Mouse (Mus musculus): ENCODE results near the gene Ino80b. TPM values are rescaled to one million over a fixed set of nuclear protein-coding genes. Genes with fewer than 3 reads are reported as not detected.

Ino80b gene
- polyA plus RNA-seq, 1 experiment from 2014 or later, result 18.7 TPM

DNA sequence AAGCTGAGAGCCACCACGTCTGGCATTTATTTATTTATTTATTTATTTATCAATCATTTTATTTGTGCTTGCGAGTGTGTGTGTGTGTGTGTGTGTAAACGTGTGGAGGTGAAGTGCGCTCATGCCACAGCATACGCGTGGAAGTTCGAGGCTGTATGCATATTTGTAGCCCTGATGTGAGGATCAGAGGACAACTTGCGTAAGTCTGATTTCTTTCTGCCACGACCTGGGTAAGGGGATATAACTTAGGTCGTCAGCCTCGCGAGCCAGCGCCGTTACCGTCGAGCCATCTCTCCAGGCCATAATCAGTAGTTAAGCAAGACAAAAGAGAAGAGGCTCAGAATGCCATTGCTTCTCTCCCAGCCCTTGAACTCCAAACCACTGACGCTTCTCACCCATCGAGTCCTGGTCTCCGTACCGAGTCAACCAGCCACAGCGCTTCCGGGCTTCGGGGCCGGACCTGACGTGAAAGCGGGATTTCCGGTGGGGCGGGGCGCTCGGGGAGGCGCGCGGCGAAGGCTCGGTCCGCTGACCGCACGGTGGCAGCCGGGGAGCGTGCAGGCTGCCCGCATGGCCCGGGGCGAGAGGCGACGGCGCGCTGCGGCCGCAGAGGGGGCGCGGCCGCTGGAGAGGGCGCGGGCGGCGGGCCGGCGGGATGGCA lies 10.1 kb downstream of the Ino80b start, which contains the start of gene Mogs:
Gene Mogs (plus strand): TSS at position 486 of the 661 bp plus-strand sequence.
- H3K36me3 ChIP-seq, result peaks cover 29% of the 10 kb centered on the region
- peak within 1 kb of the TSS; percentile 57 for H3K27ac ChIP-seq
- peak within 1 kb of the TSS; percentile 90 for H3K9ac ChIP-seq
- WGBS, result 2% methylated on average over 58 of the region's 58 CpGs
- no peaks in the 10 kb centered on the region for H3K9me3 ChIP-seq
- peak within 1 kb of the TSS; percentile 84 for H3K4me3 ChIP-seq
- H3K4me1 ChIP-seq, result peaks cover 45% of the 10 kb centered on the region
- peak within 1 kb of the TSS; percentile 98 for H3K4me2 ChIP-seq (replicated peaks)
- no peaks in the 10 kb centered on the region for H3K27me3 ChIP-seq (replicated peaks)
- peak; percentile 77 for ATAC-seq (ENCODE audit: low FRiP score, low read depth)

DNA sequence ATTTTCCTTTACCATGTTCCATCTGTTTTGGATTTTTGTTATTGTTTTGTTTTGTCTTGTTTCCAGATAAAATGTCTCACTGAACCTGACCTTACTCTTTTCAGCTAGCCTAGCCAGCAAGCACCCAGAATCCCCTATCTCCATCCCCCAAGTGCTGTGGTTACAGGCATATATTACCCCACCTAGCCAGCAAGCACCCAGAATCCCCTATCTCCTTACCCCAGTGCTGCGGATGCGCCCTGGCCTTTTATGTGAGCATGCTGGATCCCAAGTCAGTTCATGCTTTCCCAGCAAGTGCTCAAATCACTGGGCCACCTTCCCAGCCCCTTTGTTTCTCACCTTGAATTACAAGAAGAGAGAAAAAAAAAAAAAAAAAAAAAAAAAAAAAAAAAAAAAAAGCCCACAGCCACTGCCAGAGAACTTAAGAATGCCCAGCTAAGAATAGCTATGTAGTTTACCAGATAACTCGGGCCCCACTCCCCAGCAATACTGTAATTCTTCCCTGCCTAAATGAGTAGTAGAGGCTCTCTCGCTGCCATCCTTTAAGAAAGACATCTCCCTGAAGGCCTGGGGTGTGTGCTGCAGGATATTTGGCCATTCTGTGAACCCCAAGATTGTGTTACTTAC lies 13.6 kb downstream of the Ino80b start:
- WGBS, result 92% methylated on average over 4 of the region's 4 CpGs
- no peak overlapping the region for H3K27ac ChIP-seq
- no peak overlapping the region for H3K9ac ChIP-seq
- H3K4me3 ChIP-seq, result no peak overlapping the region
- H3K4me2 ChIP-seq (replicated peaks), result no peak overlapping the region
- peaks cover 4% of the 10 kb centered on the region; the same call in 1 of the 2 replicates for H3K36me3 ChIP-seq
- no peak for ATAC-seq (ENCODE audit: low FRiP score, low read depth)
- H3K4me1 ChIP-seq, result peaks cover 37% of the 10 kb centered on the region
- H3K9me3 ChIP-seq, result no peaks in the 10 kb centered on the region
- no peaks in the 10 kb centered on the region for H3K27me3 ChIP-seq (replicated peaks)

GRCm38 (mm10) chr6:83108762-83109668 lies 16.2 kb downstream of the Ino80b start, which contains the start of gene Mrpl53:
Gene Mrpl53 (plus strand): TSS chr6:83109040.
- Histone ChIP-seq H3K27ac (peak within 1 kb of the TSS; percentile 42; the same call in 1 of the 2 replicates), H3K9me3 (no peaks in the 10 kb centered on the region), H3K9ac (peak within 1 kb of the TSS; percentile 90), H3K4me3 (peak within 1 kb of the TSS; percentile 85), H3K27me3 (replicated peaks) (no peaks in the 10 kb centered on the region), H3K4me1 (peaks cover 22% of the 10 kb centered on the region), H3K4me2 (replicated peaks) (peak within 1 kb of the TSS; percentile 87), H3K36me3 (peaks cover 7% of the 10 kb centered on the region; the same call in 1 of the 2 replicates)
- under 1% methylated on average over 76 of the region's 76 CpGs for WGBS
- peak; percentile 93 for ATAC-seq (ENCODE audit: low FRiP score, low read depth)

- 0 out of 2 replicates have a peak, but pooled peaks have one; percentile 18 for ATAC-seq (ENCODE audit: low FRiP score, low read depth)
- WGBS, result 36% methylated on average over 13 of the region's 13 CpGs
- Histone ChIP-seq H3K4me3 (peak overlapping the region; percentile 85; the same call in 1 of the 2 replicates), H3K27ac (no peak overlapping the region), H3K4me2 (replicated peaks) (peak overlapping the region; percentile 87), H3K9ac (peak overlapping the region; percentile 90; the same call in 1 of the 2 replicates), H3K9me3 (no peaks in the 10 kb centered on the region), H3K27me3 (replicated peaks) (peaks cover 3% of the 10 kb centered on the region; the same call in 1 of the 2 replicates), H3K36me3 (peaks cover 7% of the 10 kb centered on the region; the same call in 1 of the 2 replicates), H3K4me1 (peaks cover 30% of the 10 kb centered on the region)
Observed at GRCm38 (mm10) chr6:83107566-83108400, 17.4 kb downstream of the Ino80b start.

DNA sequence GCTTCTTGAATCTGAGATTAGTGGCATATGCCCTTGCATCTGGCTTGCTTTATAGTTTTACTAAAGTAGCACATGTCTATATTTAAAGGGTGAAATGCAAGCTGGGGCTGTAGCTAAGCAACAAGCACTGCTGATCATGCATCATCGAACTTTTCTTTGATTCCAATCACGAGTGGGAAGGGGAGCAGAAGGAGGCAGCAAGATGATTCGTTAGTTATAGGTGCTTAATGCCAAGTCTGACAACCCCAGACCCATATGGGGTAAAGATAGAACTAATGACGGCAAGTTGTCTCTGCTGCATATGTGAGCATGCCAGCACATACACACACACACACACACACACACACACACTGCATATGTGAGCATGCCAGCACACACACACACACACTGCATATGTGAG lies 21.1 kb downstream of the Ino80b start:
- Histone ChIP-seq H3K9me3 (no peaks in the 10 kb centered on the region), H3K4me3 (no peak overlapping the region), H3K36me3 (peaks cover 7% of the 10 kb centered on the region; the same call in 1 of the 2 replicates), H3K4me2 (replicated peaks) (no peak overlapping the region), H3K4me1 (peaks cover 29% of the 10 kb centered on the region), H3K27ac (no peak overlapping the region), H3K9ac (no peak overlapping the region), H3K27me3 (replicated peaks) (peaks cover 3% of the 10 kb centered on the region; the same call in 1 of the 2 replicates)
- 83% methylated on average over 4 of the region's 4 CpGs for WGBS
- no peak for ATAC-seq (ENCODE audit: low FRiP score, low read depth)

DNA sequence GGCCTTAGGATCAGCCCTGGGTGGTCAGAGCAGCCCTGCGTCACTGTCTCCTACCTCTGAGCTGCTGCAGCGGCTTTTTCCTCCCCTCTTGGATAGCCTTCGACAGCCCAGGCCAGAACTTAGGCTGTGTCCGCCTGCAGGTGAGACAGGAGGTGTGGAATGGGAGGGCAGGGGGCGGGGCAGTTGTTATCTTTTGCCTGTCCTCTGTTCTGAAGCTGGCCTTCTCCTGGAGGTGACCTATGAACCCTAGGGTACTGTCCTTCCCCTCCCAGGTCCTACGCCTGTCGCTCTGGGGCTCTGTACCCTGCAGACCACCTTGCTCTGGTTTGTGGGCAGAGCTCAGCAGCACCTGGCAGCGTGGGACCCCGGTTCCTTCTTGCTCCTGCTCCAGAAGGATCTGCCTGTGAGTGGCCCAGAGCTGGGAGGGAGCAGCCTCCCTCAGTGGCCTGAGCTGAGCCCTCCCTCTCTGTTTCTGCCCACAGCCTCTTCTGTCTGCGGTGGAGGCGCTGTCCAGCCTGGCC lies 22.0 kb downstream of the Ino80b start:
- Histone ChIP-seq H3K9ac (peak overlapping the region; percentile 85), H3K9me3 (no peaks in the 10 kb centered on the region), H3K4me2 (replicated peaks) (peak overlapping the region; percentile 99), H3K4me3 (no peak overlapping the region), H3K36me3 (peaks cover 7% of the 10 kb centered on the region; the same call in 1 of the 2 replicates), H3K4me1 (peaks cover 24% of the 10 kb centered on the region), H3K27me3 (replicated peaks) (peaks cover 3% of the 10 kb centered on the region; the same call in 1 of the 2 replicates), H3K27ac (no peak overlapping the region)
- ATAC-seq (ENCODE audit: low FRiP score, low read depth), result no peak
- 60% methylated on average over 10 of the region's 11 CpGs for WGBS

DNA sequence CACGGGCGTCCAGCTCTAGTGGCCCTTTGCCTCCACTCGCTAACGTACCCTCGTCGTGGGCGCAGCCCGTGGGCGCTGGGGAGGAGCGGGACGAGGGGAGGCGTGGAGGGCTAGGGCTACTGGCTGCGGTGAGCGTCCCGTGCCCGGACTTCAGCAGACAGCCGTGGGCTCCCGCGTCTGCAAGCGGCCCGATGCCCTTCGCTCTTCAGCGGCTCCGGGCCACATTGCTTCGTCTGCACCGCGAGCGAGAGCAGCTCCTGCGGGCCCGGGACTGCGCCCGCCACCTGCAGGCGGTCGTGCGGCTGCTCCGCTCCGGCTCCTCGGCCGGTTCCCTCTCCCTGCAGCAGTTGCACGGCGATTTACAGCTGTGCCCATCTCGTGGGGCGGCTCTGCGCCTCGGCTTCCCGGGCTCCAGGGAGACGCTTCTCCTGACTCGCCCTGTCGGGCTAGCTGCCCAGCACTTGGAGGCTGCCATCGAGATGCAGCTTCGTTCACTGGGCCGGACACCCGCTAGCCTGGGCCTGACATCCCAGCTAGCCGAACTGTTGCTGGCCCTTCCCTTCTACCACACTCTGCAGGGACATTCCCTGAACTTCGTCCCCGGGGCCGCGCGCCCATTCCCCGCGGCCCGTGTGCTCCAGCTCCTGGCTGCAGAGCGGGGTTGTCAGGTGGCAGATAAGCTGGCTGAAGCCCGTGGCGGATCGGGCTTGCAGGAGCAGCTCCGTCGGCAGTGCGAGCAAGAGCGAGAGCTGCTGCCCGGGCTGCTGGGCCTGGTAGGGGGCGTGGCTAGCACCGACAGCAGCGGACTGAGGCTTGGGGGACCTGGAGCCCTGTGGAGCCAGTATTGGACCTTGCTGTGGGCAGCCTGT lies 23.3 kb downstream of the Ino80b start:
- Histone ChIP-seq H3K4me1 (peaks cover 18% of the 10 kb centered on the region), H3K9ac (peak overlapping the region; percentile 85), H3K27ac (peak overlapping the region; percentile 65; the same call in 1 of the 2 replicates), H3K36me3 (peaks cover 3% of the 10 kb centered on the region; the same call in 1 of the 2 replicates), H3K4me3 (peak overlapping the region; percentile 76), H3K4me2 (replicated peaks) (peak overlapping the region; percentile 99), H3K9me3 (no peaks in the 10 kb centered on the region), H3K27me3 (replicated peaks) (peaks cover 3% of the 10 kb centered on the region; the same call in 1 of the 2 replicates)
- WGBS, result under 1% methylated on average over 74 of the region's 74 CpGs
- peak; percentile 79 for ATAC-seq (ENCODE audit: low FRiP score, low read depth)

- peaks cover 18% of the 10 kb centered on the region for H3K4me1 ChIP-seq
- H3K4me3 ChIP-seq, result peak within 1 kb of the TSS; percentile 76
- H3K36me3 ChIP-seq, result peaks cover 3% of the 10 kb centered on the region; the same call in 1 of the 2 replicates
- ATAC-seq (ENCODE audit: low FRiP score, low read depth), result peak; percentile 92
- WGBS, result under 1% methylated on average over 25 of the region's 25 CpGs
- peaks cover 3% of the 10 kb centered on the region; the same call in 1 of the 2 replicates for H3K27me3 ChIP-seq (replicated peaks)
- H3K4me2 ChIP-seq (replicated peaks), result peak within 1 kb of the TSS; percentile 99
- H3K27ac ChIP-seq, result peak within 1 kb of the TSS; percentile 65; the same call in 1 of the 2 replicates
- peak within 1 kb of the TSS; percentile 85 for H3K9ac ChIP-seq
- no peaks in the 10 kb centered on the region for H3K9me3 ChIP-seq
Observed at GRCm38 (mm10) chr6:83101316-83101687, 23.9 kb downstream of the Ino80b start, which contains the start of the genes Ccdc142 and Gm42688. Gene Ccdc142 (plus strand): TSS chr6:83101601. Gene Gm42688 (plus strand): TSS chr6:83101617.

DNA sequence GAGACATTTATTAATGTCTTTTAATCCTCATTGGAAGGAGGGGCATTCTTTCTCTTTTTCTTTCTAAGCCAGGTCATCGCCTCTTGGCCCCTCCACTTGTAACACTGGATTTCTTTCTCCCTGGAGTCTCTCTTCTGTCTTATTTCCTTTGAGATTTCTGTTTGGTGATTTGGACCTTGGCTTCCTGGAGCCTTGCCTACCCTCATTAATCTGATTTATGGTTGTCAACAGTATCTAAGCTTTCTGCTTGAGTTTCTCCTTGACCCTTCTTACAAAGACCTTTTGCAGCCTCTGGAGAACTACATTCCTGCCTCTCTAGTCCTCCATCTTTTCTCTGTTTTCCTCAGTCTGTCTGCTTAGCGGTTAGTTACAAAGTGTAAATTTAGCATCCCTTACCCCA lies 26.8 kb downstream of the Ino80b start:
- WGBS, result 69% methylated on average over 2 of the region's 2 CpGs
- Histone ChIP-seq H3K27me3 (replicated peaks) (peaks cover 3% of the 10 kb centered on the region; the same call in 1 of the 2 replicates), H3K9ac (no peak overlapping the region), H3K36me3 (no peaks in the 10 kb centered on the region), H3K4me3 (no peak overlapping the region), H3K4me2 (replicated peaks) (no peak overlapping the region), H3K9me3 (no peaks in the 10 kb centered on the region), H3K4me1 (peaks cover 16% of the 10 kb centered on the region), H3K27ac (no peak overlapping the region)
- no peak for ATAC-seq (ENCODE audit: low FRiP score, low read depth)

GRCm38 (mm10) chr6:83095968-83096367 lies 29.3 kb downstream of the Ino80b start:
- Histone ChIP-seq H3K27ac (no peak overlapping the region), H3K4me1 (no peaks in the 10 kb centered on the region), H3K4me2 (replicated peaks) (no peak overlapping the region), H3K4me3 (no peak overlapping the region), H3K36me3 (no peaks in the 10 kb centered on the region), H3K27me3 (replicated peaks) (peaks cover 2% of the 10 kb centered on the region; the same call in 1 of the 2 replicates), H3K9ac (no peak overlapping the region), H3K9me3 (no peaks in the 10 kb centered on the region)
- ATAC-seq (ENCODE audit: low FRiP score, low read depth), result no peak
- WGBS, result 54% methylated on average over 6 of the region's 6 CpGs

All from neural tube, embryonic 12.5 days (tissue).